Mouse (Mus musculus): ENCODE data around the gene Ankdd1a. TPM values are rescaled to one million over a fixed set of nuclear protein-coding genes. Genes with fewer than 3 reads are reported as not detected.

Ankdd1a gene
- polyA plus RNA-seq, 1 experiment from 2014 or later: 0.14 TPM

DNA sequence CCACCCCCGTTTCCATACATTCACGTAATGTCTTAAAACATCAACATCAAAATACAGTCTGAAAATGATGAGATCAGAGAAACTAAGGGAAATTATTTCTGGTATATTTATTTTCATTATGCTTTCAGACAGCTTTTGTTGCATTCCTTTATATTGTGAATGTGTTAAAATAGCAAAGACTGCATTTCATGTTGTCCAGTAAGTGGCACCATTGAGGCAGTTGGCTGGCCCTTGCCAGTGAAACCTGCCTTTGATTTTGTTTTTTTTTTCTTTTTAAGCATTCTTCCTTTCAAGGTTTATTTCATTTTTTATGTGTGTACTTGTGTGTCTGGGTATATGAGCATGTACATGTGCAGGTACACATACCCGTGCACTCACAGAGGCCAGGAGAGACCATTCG, 75.3 kb downstream of the Ankdd1a start:
- Histone ChIP-seq H3K4me2 (no peak overlapping the region), H3K27ac (no peak overlapping the region), H3K36me3 (peaks cover 27% of the 10 kb centered on the region), H3K27me3 (replicated peaks) (no peaks in the 10 kb centered on the region), H3K4me3 (replicated peaks) (no peak overlapping the region), H3K9ac (no peak overlapping the region), H3K9me3 (no peaks in the 10 kb centered on the region), H3K4me1 (no peaks in the 10 kb centered on the region)
- WGBS: 92% methylated on average over 4 of the region's 4 CpGs
- ATAC-seq (ENCODE audit: insufficient read depth, low FRiP score, low read depth): no peak

Other genes starting within 250 kb of the Ankdd1a start
- gene Clpx, start 225.9 kb downstream of the Ankdd1a start, polyA plus RNA-seq (2015; fragmentation: Nextera tagmentation; extraction: Ambion mirVana): 47.8 and 50.4 TPM in 2 replicates
- 8.4 and 8.6 TPM in 2 replicates for gene Pdcd7, start 174.1 kb downstream of the Ankdd1a start, polyA plus RNA-seq (2015; fragmentation: Nextera tagmentation; extraction: Ambion mirVana)
- 0.31 TPM in 1 of 2 replicates, not detected in the other for gene Ubap1l, start 159.2 kb downstream of the Ankdd1a start, polyA plus RNA-seq (2015; fragmentation: Nextera tagmentation; extraction: Ambion mirVana)
- 1.0 and 1.1 TPM in 2 replicates for gene Kbtbd13, start 128.5 kb downstream of the Ankdd1a start, polyA plus RNA-seq (2015; fragmentation: Nextera tagmentation; extraction: Ambion mirVana)
- gene Rasl12, start 121.7 kb downstream of the Ankdd1a start, polyA plus RNA-seq (2015; fragmentation: Nextera tagmentation; extraction: Ambion mirVana): 6.2 and 6.5 TPM in 2 replicates
- gene Slc51b, start 97.2 kb downstream of the Ankdd1a start, polyA plus RNA-seq (2015; fragmentation: Nextera tagmentation; extraction: Ambion mirVana): 1.1 and 1.6 TPM in 2 replicates
- 18.2 and 19.9 TPM in 2 replicates for gene Mtfmt, start 84.4 kb downstream of the Ankdd1a start, polyA plus RNA-seq (2015; fragmentation: Nextera tagmentation; extraction: Ambion mirVana)
- 79.4 and 79.6 TPM in 2 replicates for gene Spg21, start 59.2 kb downstream of the Ankdd1a start, polyA plus RNA-seq (2015; fragmentation: Nextera tagmentation; extraction: Ambion mirVana)
- 17.0 and 18.1 TPM in 2 replicates for gene Plekho2, start 59.8 kb upstream of the Ankdd1a start, polyA plus RNA-seq (2015; fragmentation: Nextera tagmentation; extraction: Ambion mirVana)
- 11.4 and 12.3 TPM in 2 replicates for gene Pif1, start 67.0 kb upstream of the Ankdd1a start, polyA plus RNA-seq (2015; fragmentation: Nextera tagmentation; extraction: Ambion mirVana)
- 19.3 and 23.2 TPM in 2 replicates for gene Rbpms2, start 109.5 kb upstream of the Ankdd1a start, polyA plus RNA-seq (2015; fragmentation: Nextera tagmentation; extraction: Ambion mirVana)
- gene Oaz2, start 147.8 kb upstream of the Ankdd1a start, polyA plus RNA-seq (2015; fragmentation: Nextera tagmentation; extraction: Ambion mirVana): 231 and 236 TPM in 2 replicates

Measured in stomach, embryonic 15.5 days (tissue).